Mouse (Mus musculus): ENCODE measurements around the gene Ddx4.

- TF ChIP-seq ZC3H11A (IDR thresholded peaks at IDR 0.05; ENCODE audit: borderline replicate concordance, low read depth, low read length) (no peak), CHD2 (IDR thresholded peaks at IDR 0.05; ENCODE audit: low read depth, low read length) (no peak), HCFC1 (IDR thresholded peaks at IDR 0.05; ENCODE audit: borderline replicate concordance, insufficient read depth, low read length) (no peak)
Observed at GRCm38 (mm10) chr13:112560554-112561138, 91.6 kb downstream of the Ddx4 start.

Measured in ES-E14 (cell line).